Mouse (Mus musculus) hindbrain, embryonic 13.5 days (tissue): ENCODE measurements around the gene Pex12. TPM values are rescaled to one million over a fixed set of nuclear protein-coding genes. Genes with fewer than 3 reads are reported as not detected.
"Not testable (repeated sequence)": the region's sequence is repeated elsewhere in the genome, so short reads cannot be mapped to it uniquely, and the experiment has no call there.

Experiments used
- ATAC-seq: fragments of 200-750 bp; cut with Nextera tagmentation; 2 replicates; pipeline ENCODE4 v1.8.0; 2017; ENCODE audit warnings: moderate TSS enrichment; ENCODE audit not compliant: low FRiP score
- H3K27ac ChIP-seq: fragments of 300-500 bp; sonication (generic); 2 replicates; pipeline ENCODE4 v1.5.1; 2015; ENCODE audit warnings: inconsistent platforms, mild to moderate bottlenecking, moderate library complexity
- H3K27me3 ChIP-seq: fragments of 300-500 bp; sonication (generic); 2 replicates; pipeline ENCODE4 v1.6.1; 2015; ENCODE audit warnings: mild to moderate bottlenecking, inconsistent platforms
- H3K36me3 ChIP-seq: fragments of 300-500 bp; sonication (generic); 2 replicates; pipeline ENCODE4 v1.6.1; 2015; ENCODE audit warnings: mild to moderate bottlenecking, inconsistent platforms
- H3K4me1 ChIP-seq: fragments of 300-500 bp; sonication (generic); replicated peaks from 2 replicates; pipeline ENCODE4 v1.6.1; 2015; ENCODE audit warnings: inconsistent platforms
- H3K4me2 ChIP-seq: fragments of 300-500 bp; sonication (generic); 2 replicates; pipeline ENCODE4 v1.6.1; 2015; ENCODE audit warnings: inconsistent platforms, mild to moderate bottlenecking, moderate library complexity
- H3K4me3 ChIP-seq: fragments of 300-500 bp; sonication (generic); 2 replicates; pipeline ENCODE4 v1.5.1; 2015; ENCODE audit warnings: mild to moderate bottlenecking, inconsistent platforms
- H3K9ac ChIP-seq: fragments of 300-500 bp; sonication (generic); 2 replicates; pipeline ENCODE4 v1.6.1; 2015; ENCODE audit warnings: mild to moderate bottlenecking, inconsistent platforms
- H3K9me3 ChIP-seq: fragments of 300-500 bp; sonication (generic); 2 replicates; pipeline ENCODE4 v1.6.1; 2016; ENCODE audit warnings: inconsistent platforms
- WGBS: fragments of 180-500 bp; shearing (Covaris S2); methylation state at CpG from one replicate; pipeline ENCODE4 v1.1.7; 2015; 5-methylcytosine and 5-hydroxymethylcytosine counted together
- polyA plus RNA-seq: library from polyadenylated mRNA; unstranded; fragments of >200 nt; fragmentation: Nextera tagmentation; extraction: Ambion mirVana; gene quantifications from 2 replicates; pipeline ENCODE4 v1.2.1, GENCODE M21; 2015

Pex12 gene
- polyA plus RNA-seq, 1 experiment from 2014 or later: 16.8 TPM

GRCm38 (mm10) chr11:83282084-83282483 is 20.3 kb downstream of the Pex12 start:
- H3K27me3 ChIP-seq: peaks cover 5% of the 10 kb centered on the region; the same call in 1 of the 2 replicates
- WGBS: 64% methylated on average over 2 of the region's 2 CpGs

GRCm38 (mm10) chr11:83279691-83280090 is 22.7 kb downstream of the Pex12 start:
- 81% methylated on average over 6 of the region's 6 CpGs for whole genome bisulfite sequencing
- Histone ChIP-seq H3K27me3 (peaks cover 5% of the 10 kb centered on the region; the same call in 1 of the 2 replicates), H3K36me3 (no peaks in the 10 kb centered on the region), H3K27ac (no peak overlapping the region), H3K4me2 (no peak overlapping the region), H3K9me3 (no peaks in the 10 kb centered on the region), H3K4me3 (no peak overlapping the region), H3K4me1 (no peaks in the 10 kb centered on the region), H3K9ac (no peak overlapping the region)
- no peak for ATAC-seq

More at GRCm38 (mm10) chr11:83282084-83282483, 20.3 kb downstream of the Pex12 start:
- Histone ChIP-seq H3K4me3 (no peak overlapping the region), H3K9ac (no peak overlapping the region), H3K36me3 (no peaks in the 10 kb centered on the region), H3K4me1 (no peaks in the 10 kb centered on the region), H3K27ac (no peak overlapping the region), H3K4me2 (no peak overlapping the region), H3K9me3 (no peaks in the 10 kb centered on the region)
- ATAC-seq: no peak

GRCm38 (mm10) chr11:83279024-83279423 is 23.4 kb downstream of the Pex12 start:
- Histone ChIP-seq H3K9me3 (no peaks in the 10 kb centered on the region), H3K27me3 (peaks cover 5% of the 10 kb centered on the region; the same call in 1 of the 2 replicates), H3K4me3 (no peak overlapping the region), H3K4me2 (no peak overlapping the region), H3K4me1 (no peaks in the 10 kb centered on the region), H3K36me3 (no peaks in the 10 kb centered on the region), H3K9ac (no peak overlapping the region), H3K27ac (no peak overlapping the region)
- WGBS: 84% methylated on average over 4 of the region's 4 CpGs
- ATAC-seq: no peak

- H3K4me3 ChIP-seq: no peak overlapping the region
- no peak overlapping the region for H3K27ac ChIP-seq
- 71% methylated on average over 7 of the region's 7 CpGs for WGBS
- H3K36me3 ChIP-seq: no peaks in the 10 kb centered on the region
- no peak overlapping the region for H3K4me2 ChIP-seq
- ATAC-seq: no peak
- 0 out of 2 replicates have a peak, but pooled peaks cover 5% of the 10 kb centered on the region for H3K27me3 ChIP-seq
- H3K4me1 ChIP-seq: no peaks in the 10 kb centered on the region
- H3K9me3 ChIP-seq: no peaks in the 10 kb centered on the region
- no peak overlapping the region for H3K9ac ChIP-seq
These were observed 26.1 kb downstream of the Pex12 start for GRCm38 (mm10) chr11:83276251-83276650.

- no peaks in the 10 kb centered on the region for H3K9me3 ChIP-seq
These were observed 30.2 kb downstream of the Pex12 start for GRCm38 (mm10) chr11:83271951-83272843.

GRCm38 (mm10) chr11:83271151-83271950 is 31.0 kb downstream of the Pex12 start:
- H3K36me3 ChIP-seq: no peaks in the 10 kb centered on the region
- H3K27me3 ChIP-seq: no peaks in the 10 kb centered on the region
- H3K4me1 ChIP-seq: peaks cover 3% of the 10 kb centered on the region
- peak overlapping the region; percentile 59 for H3K4me2 ChIP-seq
- peak overlapping the region; percentile 50 for H3K4me3 ChIP-seq
- peak overlapping the region; percentile 85 for H3K27ac ChIP-seq
- ATAC-seq: peak; percentile 91
- H3K9me3 ChIP-seq: no peaks in the 10 kb centered on the region
- H3K9ac ChIP-seq: peak overlapping the region; percentile 75
- WGBS: under 1% methylated on average over 26 of the region's 26 CpGs

More at GRCm38 (mm10) chr11:83271951-83272843, 30.2 kb downstream of the Pex12 start:
- no peaks in the 10 kb centered on the region for H3K36me3 ChIP-seq
- H3K9ac ChIP-seq: no peak overlapping the region
- no peak for ATAC-seq
- H3K27me3 ChIP-seq: no peaks in the 10 kb centered on the region
- peaks cover 3% of the 10 kb centered on the region for H3K4me1 ChIP-seq
- 20% methylated on average over 2 of the region's 2 CpGs for WGBS
- H3K27ac ChIP-seq: peak overlapping the region; percentile 85
- peak overlapping the region; percentile 59; the same call in 1 of the 2 replicates for H3K4me2 ChIP-seq
- no peak overlapping the region for H3K4me3 ChIP-seq

GRCm38 (mm10) chr11:83270842-83271150 is 31.6 kb downstream of the Pex12 start:
- H3K9ac ChIP-seq: peak overlapping the region; percentile 75
- no peaks in the 10 kb centered on the region for H3K9me3 ChIP-seq
- peak overlapping the region; percentile 59 for H3K4me2 ChIP-seq
- H3K27me3 ChIP-seq: no peaks in the 10 kb centered on the region
- peak overlapping the region; percentile 50 for H3K4me3 ChIP-seq
- H3K36me3 ChIP-seq: no peaks in the 10 kb centered on the region
- H3K27ac ChIP-seq: peak overlapping the region; percentile 85
- peaks cover 3% of the 10 kb centered on the region for H3K4me1 ChIP-seq
- WGBS: 0% methylated on average over 6 of the region's 6 CpGs
- ATAC-seq: peak; percentile 73

GRCm38 (mm10) chr11:83263146-83263545 is 39.2 kb downstream of the Pex12 start:
- Histone ChIP-seq H3K4me3 (no peak overlapping the region), H3K4me1 (no peaks in the 10 kb centered on the region), H3K9ac (no peak overlapping the region), H3K4me2 (no peak overlapping the region), H3K9me3 (no peaks in the 10 kb centered on the region), H3K36me3 (no peaks in the 10 kb centered on the region), H3K27me3 (no peaks in the 10 kb centered on the region), H3K27ac (no peak overlapping the region)
- WGBS: 64% methylated on average over 3 of the region's 3 CpGs
- ATAC-seq: no peak

GRCm38 (mm10) chr11:83262673-83263072 is 39.7 kb downstream of the Pex12 start:
- Histone ChIP-seq H3K27ac (no peak overlapping the region), H3K36me3 (no peaks in the 10 kb centered on the region), H3K4me1 (no peaks in the 10 kb centered on the region), H3K27me3 (no peaks in the 10 kb centered on the region), H3K9me3 (no peaks in the 10 kb centered on the region), H3K9ac (no peak overlapping the region), H3K4me3 (no peak overlapping the region), H3K4me2 (no peak overlapping the region)
- no peak for ATAC-seq
- WGBS: 95% methylated on average over 1 of the region's 1 CpGs

- H3K27me3 ChIP-seq, H3K4me3 ChIP-seq, H3K4me2 ChIP-seq, H3K9me3 ChIP-seq, H3K9ac ChIP-seq, H3K36me3 ChIP-seq, H3K27ac ChIP-seq, H3K4me1 ChIP-seq, ATAC-seq: not testable (repeated sequence)
- 60% methylated on average over 5 of the region's 5 CpGs for WGBS
These were observed 45.2 kb downstream of the Pex12 start for GRCm38 (mm10) chr11:83257211-83257610.
